Mouse (Mus musculus) hindbrain, embryonic 16.5 days (tissue): ENCODE measurements at regions not wholly inside any gene's neighbourhood (a gene's known extent, or its start where the extent isn't known, plus 50 kb on each side); places are given as distances from the start of the nearest gene placed in this dataset.

Experiments used
- ATAC-seq: fragments of 200-750 bp; cut with Nextera tagmentation; 2 replicates; pipeline ENCODE4 v1.8.0; 2017; ENCODE audit warnings: moderate TSS enrichment, moderate library complexity
- H3K27ac ChIP-seq: fragments of 300-500 bp; sonication (generic); 2 replicates; pipeline ENCODE4 v1.5.1; 2014; ENCODE audit warnings: low read depth, mild to moderate bottlenecking, control low read depth, low read length, moderate library complexity
- H3K27me3 ChIP-seq: fragments of 300-500 bp; sonication (generic); replicated peaks from 2 replicates; pipeline ENCODE4 v1.6.1; 2014; ENCODE audit warnings: low read length; ENCODE audit not compliant: control insufficient read depth, insufficient read depth
- H3K36me3 ChIP-seq: fragments of 300-500 bp; sonication (generic); 2 replicates; pipeline ENCODE4 v1.6.1; 2014; ENCODE audit warnings: mild to moderate bottlenecking, low read length, moderate library complexity, mixed read lengths; ENCODE audit not compliant: control insufficient read depth, insufficient read depth
- H3K4me1 ChIP-seq: fragments of 300-500 bp; sonication (generic); 2 replicates; pipeline ENCODE4 v1.6.1; 2014; ENCODE audit warnings: low read depth, low read length; ENCODE audit not compliant: control insufficient read depth, insufficient read depth
- H3K4me2 ChIP-seq: fragments of 300-500 bp; sonication (generic); 2 replicates; pipeline ENCODE4 v1.6.1; 2014; ENCODE audit warnings: mild to moderate bottlenecking, low read length, control low read depth, moderate library complexity
- H3K4me3 ChIP-seq: fragments of 300-500 bp; sonication (generic); 2 replicates; pipeline ENCODE4 v1.5.1; 2014; ENCODE audit warnings: mild to moderate bottlenecking, low read length, control low read depth, moderate library complexity
- H3K9ac ChIP-seq: fragments of 300-500 bp; sonication (generic); 2 replicates; pipeline ENCODE4 v1.6.1; 2014; ENCODE audit warnings: low read depth, mild to moderate bottlenecking, control low read depth, low read length, moderate library complexity
- H3K9me3 ChIP-seq: fragments of 300-500 bp; sonication (generic); 2 replicates; pipeline ENCODE4 v1.6.1; 2014; ENCODE audit warnings: mild to moderate bottlenecking, low read length, moderate library complexity; ENCODE audit not compliant: control insufficient read depth
- WGBS: fragments of 180-500 bp; shearing (Covaris S2); extraction: QIAGEN DNeasy Blood & Tissue Kit; methylation state at CpG from one replicate; pipeline ENCODE4 v1.1.7; 2014; 5-methylcytosine and 5-hydroxymethylcytosine counted together

DNA sequence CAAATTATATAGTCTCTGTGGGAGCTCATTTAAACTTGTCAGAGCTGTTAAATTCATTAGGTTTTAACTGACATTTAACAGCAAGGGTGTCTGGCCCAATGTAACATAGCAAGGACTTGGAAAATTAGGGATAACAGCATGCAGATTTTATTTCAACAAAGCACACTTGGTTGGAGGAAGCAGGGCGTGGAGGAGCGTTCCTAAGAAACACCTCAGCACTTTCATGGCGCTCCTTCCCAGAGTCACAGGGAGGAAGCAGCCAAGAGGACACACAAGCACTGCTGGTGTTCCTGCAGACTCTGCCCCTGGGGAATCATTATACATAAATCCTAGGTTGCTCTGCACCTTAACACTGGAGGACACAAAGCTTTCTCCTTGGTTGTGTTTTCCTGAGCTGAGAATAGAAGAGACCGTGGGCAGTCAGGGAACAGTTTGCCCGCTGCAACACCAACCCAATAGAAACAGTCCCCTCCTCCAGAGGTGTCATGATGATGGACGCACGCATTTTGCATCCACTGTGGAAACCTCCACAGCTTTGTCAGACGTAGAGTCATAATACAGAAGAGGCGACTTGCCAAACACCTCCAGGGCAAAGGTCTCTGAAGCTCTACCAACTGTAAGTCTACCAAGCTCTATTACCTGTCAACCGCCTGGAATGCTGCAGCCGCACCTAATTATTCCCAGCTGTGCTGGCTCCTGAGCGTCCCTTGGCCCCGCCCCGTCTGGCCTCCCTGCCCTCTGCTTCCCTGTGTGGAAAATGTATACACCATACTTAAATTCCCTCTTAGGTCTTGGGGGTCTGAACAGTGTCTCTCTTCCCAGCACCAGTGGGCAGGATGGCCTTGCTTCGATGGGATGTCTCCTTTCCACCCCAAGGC, 131.3 kb downstream of the Spata18 start:
- no peaks in the 10 kb centered on the region for H3K36me3 ChIP-seq
- H3K4me2 ChIP-seq = no peak overlapping the region
- H3K4me1 ChIP-seq = no peaks in the 10 kb centered on the region
- H3K27ac ChIP-seq = no peak overlapping the region
- no peak for ATAC-seq
- H3K9ac ChIP-seq = no peak overlapping the region
- WGBS = 60% methylated on average over 15 of the region's 15 CpGs
- H3K4me3 ChIP-seq = no peak overlapping the region
- H3K27me3 ChIP-seq = no peaks in the 10 kb centered on the region
- H3K9me3 ChIP-seq = no peaks in the 10 kb centered on the region

DNA sequence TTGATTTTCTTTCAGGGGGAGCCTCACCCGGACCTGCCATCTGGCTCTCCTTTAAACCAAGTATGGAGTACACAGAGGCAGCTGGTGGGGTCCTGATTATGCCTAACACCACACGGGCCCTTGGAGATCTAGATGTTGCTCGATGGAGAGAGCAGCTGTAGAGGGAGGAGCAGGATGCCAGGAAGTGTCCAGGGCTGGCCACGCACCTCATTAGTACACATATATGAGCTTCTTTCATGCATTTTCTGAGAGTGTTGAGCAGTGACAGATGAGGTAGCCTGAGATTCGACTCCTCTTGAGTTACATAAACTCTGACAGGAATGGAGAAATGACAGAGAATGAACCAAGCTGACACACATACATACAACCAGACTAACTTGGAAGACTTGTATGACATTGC, 136.1 kb downstream of the Spata18 start:
- ATAC-seq = no peak
- no peaks in the 10 kb centered on the region for H3K4me1 ChIP-seq
- no peak overlapping the region for H3K27ac ChIP-seq
- no peaks in the 10 kb centered on the region for H3K27me3 ChIP-seq
- no peaks in the 10 kb centered on the region for H3K36me3 ChIP-seq
- no peak overlapping the region for H3K4me3 ChIP-seq
- no peaks in the 10 kb centered on the region for H3K9me3 ChIP-seq
- H3K4me2 ChIP-seq = no peak overlapping the region
- 62% methylated on average over 5 of the region's 5 CpGs for WGBS
- no peak overlapping the region for H3K9ac ChIP-seq

DNA sequence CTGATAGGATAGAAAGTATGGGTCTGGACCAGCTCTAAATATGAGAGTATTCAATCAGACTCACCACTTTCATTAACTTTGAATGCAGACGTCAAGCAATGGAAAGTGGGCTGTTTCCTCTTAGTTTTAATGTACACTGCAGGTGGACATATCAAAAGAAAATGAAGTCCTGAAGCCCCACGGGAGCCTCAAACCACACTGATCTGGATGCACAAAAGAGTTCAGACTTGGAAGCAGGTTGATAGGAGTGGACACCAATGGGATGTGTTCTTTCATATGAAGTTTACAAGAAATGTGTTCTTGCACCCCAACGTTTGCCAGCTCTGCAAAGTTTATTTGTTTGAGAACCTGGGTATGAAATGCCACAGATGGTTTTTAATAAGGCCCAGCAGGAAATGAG, 141.0 kb downstream of the Spata18 start:
- no peak overlapping the region for H3K4me3 ChIP-seq
- no peak overlapping the region for H3K9ac ChIP-seq
- H3K27ac ChIP-seq = no peak overlapping the region
- no peak for ATAC-seq
- H3K4me2 ChIP-seq = no peak overlapping the region
- 83% methylated on average over 3 of the region's 3 CpGs for WGBS
- H3K36me3 ChIP-seq = no peaks in the 10 kb centered on the region
- H3K27me3 ChIP-seq = no peaks in the 10 kb centered on the region
- H3K9me3 ChIP-seq = no peaks in the 10 kb centered on the region
- H3K4me1 ChIP-seq = no peaks in the 10 kb centered on the region

DNA sequence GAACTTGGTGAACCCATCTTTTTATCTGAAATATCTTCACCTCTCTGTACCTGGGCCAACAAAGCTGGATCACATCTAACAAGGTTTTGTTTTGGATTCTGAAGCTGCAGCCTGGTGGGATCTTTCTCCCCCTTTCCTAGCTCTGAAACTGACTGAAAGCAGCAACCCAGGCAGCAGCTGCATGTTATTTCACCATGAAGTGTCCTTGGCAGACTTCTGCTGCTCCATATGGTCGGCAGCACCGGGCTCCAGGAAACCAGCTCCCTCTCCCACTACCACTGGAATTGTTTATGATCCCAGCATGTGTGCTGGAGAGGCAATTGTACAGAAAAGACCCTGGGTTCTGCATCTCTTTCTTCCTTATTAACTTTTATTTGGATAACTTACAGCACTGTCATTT, 145.0 kb downstream of the Spata18 start:
- no peaks in the 10 kb centered on the region for H3K9me3 ChIP-seq
- H3K4me1 ChIP-seq = no peaks in the 10 kb centered on the region
- no peaks in the 10 kb centered on the region for H3K27me3 ChIP-seq
- no peak overlapping the region for H3K4me2 ChIP-seq
- H3K4me3 ChIP-seq = no peak overlapping the region
- no peak for ATAC-seq
- no peak overlapping the region for H3K9ac ChIP-seq
- 67% methylated on average over 2 of the region's 2 CpGs for WGBS
- H3K36me3 ChIP-seq = no peaks in the 10 kb centered on the region
- H3K27ac ChIP-seq = no peak overlapping the region

DNA sequence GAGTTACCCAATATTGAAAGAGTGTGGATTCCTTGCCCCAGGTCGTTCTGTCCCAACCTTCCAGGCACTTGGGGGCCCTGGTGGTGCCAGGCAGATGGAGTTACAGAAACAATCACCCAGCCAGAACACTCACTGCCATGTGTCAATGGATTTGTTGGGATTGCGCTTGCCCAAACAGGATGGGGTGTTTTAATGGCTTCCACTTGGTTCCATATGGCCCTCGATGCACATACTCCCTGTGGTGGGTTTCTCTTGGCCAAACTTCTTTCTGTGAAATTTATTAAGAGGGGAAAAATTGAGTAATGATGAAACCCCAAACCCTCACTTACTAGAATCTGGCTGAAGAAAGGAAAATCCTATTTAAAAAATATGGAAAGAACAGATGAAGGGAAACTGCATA, 146.8 kb downstream of the Spata18 start:
- Histone ChIP-seq H3K9ac (no peak overlapping the region), H3K4me3 (no peak overlapping the region), H3K27ac (no peak overlapping the region), H3K27me3 (no peaks in the 10 kb centered on the region), H3K4me1 (no peaks in the 10 kb centered on the region), H3K36me3 (no peaks in the 10 kb centered on the region), H3K4me2 (no peak overlapping the region), H3K9me3 (no peaks in the 10 kb centered on the region)
- WGBS = 70% methylated on average over 3 of the region's 3 CpGs
- ATAC-seq = no peak

DNA sequence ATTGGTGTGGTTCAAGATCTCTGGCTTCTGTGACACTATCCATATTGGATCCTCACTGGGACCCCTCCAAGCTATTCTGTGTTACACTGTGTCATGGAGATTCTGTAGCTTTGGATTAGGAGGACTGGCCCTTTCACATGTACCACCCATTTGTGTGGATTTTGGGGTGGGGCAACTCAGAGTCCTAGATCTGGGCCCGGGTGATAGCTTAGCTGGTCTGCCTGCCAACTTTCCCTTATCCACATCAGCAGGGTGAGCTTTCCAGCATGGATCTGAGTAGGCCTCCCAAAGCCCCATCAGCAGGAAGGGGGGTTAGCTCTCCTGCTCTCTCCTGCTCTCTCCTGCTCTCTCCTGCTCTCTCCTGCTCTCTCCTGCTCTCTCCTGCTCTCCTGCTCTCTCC, 152.3 kb downstream of the Spata18 start:
- no peaks in the 10 kb centered on the region for H3K9me3 ChIP-seq
- WGBS = 82% methylated on average over 1 of the region's 1 CpGs
- no peak overlapping the region for H3K27ac ChIP-seq
- no peaks in the 10 kb centered on the region for H3K36me3 ChIP-seq
- no peak for ATAC-seq
- no peaks in the 10 kb centered on the region for H3K27me3 ChIP-seq
- no peak overlapping the region for H3K4me3 ChIP-seq
- H3K4me2 ChIP-seq = no peak overlapping the region
- no peaks in the 10 kb centered on the region for H3K4me1 ChIP-seq
- no peak overlapping the region for H3K9ac ChIP-seq

DNA sequence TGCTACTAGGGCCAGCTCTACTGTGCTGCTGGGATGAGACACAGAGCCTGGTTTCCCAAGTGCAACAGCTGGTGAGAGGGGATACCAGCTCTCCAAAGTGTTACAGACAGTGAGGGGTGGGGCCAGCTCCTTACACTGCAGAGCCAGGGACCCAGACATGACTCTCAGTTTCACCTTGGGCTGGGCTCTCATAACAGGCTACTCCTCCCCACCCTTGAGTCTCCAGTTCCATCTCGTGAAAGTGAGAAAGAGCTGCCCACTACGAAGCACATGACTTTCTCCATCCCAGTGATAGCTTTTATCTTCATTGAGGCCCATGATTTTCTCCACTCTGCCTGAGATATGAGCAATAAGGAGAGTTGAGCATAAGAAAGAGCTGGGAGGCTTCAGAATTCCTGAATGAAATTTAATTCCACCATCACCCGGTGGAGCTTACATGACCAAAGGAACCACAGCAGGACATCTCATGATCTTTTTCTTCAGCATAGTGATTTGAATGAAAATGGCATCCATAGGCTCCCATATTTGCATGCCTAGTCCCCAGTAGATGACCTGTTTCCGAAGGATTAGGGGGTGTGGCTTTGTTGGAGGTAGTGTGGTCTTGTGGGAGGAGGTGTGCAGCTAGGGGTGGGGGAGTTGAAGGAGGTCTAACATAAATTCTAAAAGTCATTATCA, 153.5 kb downstream of the Spata18 start:
- 76% methylated on average over 4 of the region's 4 CpGs for WGBS
- ATAC-seq = no peak
- H3K9ac ChIP-seq = no peak overlapping the region

DNA sequence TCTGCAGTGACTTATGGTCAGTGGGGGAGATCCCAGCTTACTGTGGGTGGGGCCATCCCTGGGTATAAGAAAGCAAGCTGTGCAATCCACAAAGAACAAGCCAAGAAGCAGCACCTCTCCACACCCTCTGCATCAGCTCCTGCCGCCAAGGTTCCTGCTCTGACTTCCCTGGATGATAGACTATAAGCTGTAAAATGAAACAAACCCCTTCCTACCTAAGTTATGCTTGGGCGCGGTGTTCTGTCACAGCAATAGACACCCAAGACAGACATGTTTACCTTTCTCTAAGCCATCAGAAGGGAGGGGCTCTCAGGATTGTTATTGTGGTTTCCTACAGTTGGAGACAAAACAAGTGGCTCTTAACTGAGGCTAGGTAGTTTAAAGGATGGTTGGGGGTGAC, 159.5 kb downstream of the Spata18 start:
- no peak for ATAC-seq

More for the DNA sequence above, 153.5 kb downstream of the Spata18 start:
- Histone ChIP-seq H3K27me3 (no peaks in the 10 kb centered on the region), H3K4me2 (no peak overlapping the region), H3K9me3 (no peaks in the 10 kb centered on the region), H3K27ac (no peak overlapping the region), H3K36me3 (no peaks in the 10 kb centered on the region), H3K4me1 (no peaks in the 10 kb centered on the region), H3K4me3 (no peak overlapping the region)

DNA sequence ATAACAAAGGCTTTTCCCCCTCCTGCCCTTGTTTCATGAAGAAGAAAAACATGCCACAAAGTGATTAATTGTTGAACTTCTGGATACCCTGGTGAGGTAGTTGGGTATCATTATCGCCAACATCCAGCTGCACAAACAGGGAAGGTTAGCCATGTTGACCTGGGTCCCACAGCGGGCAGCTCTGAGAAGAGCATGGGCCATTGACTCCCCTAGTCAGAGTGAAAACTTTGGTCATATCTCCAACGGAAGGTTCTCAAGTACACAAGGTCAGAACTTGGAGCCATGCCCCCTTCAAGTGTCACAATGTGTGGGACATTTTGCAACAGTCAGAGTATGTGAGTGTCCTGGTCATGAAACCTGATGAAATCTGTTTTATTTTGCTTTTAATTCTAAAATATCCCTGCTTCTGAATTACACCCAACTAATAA, 159.9 kb downstream of the Spata18 start:
- Histone ChIP-seq H3K4me3 (no peak overlapping the region), H3K4me2 (no peak overlapping the region), H3K9ac (no peak overlapping the region), H3K27ac (no peak overlapping the region), H3K27me3 (no peaks in the 10 kb centered on the region), H3K36me3 (no peaks in the 10 kb centered on the region), H3K9me3 (no peaks in the 10 kb centered on the region), H3K4me1 (no peaks in the 10 kb centered on the region)
- ATAC-seq = no peak
- 71% methylated on average over 3 of the region's 3 CpGs for WGBS

More for the DNA sequence above, 159.5 kb downstream of the Spata18 start:
- H3K27ac ChIP-seq = no peak overlapping the region
- H3K27me3 ChIP-seq = no peaks in the 10 kb centered on the region
- no peaks in the 10 kb centered on the region for H3K4me1 ChIP-seq
- 88% methylated on average over 3 of the region's 3 CpGs for WGBS
- H3K9me3 ChIP-seq = no peaks in the 10 kb centered on the region
- no peak overlapping the region for H3K4me3 ChIP-seq
- no peaks in the 10 kb centered on the region for H3K36me3 ChIP-seq
- no peak overlapping the region for H3K4me2 ChIP-seq
- H3K9ac ChIP-seq = no peak overlapping the region
